Mouse (Mus musculus): ENCODE results near the gene Zfp93. TPM values are rescaled to one million over a fixed set of nuclear protein-coding genes. Genes with fewer than 3 reads are reported as not detected.

Gene Zfp93
- polyA plus RNA-seq (2016; fragmentation: Nextera tagmentation; extraction: Ambion mirVana) = 10.0 and 12.0 TPM in 2 replicates

DNA sequence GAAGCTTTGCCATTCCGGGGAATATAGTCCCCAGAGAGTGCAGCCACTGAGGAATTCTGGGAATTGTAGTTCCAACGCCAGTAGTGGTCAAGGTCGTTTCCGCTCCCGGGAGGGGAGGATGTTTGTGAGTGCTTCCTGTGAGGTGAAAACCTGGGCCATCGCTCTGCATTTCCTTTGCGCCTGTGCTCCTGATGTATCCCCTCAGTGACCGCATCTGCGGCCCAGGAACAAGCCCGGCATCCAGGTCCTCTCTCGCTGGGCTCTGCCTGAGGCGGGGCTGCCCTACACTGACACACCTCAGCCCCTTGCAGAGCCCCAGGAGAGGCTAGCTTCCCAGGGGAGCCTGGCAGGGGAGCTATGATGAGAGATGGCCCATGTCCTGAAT, at the start of gene Zfp93:
Zfp93 (plus strand) TSS at position 133 of the 385 bp plus-strand sequence.
- WGBS = 1% methylated on average over 12 of the region's 12 CpGs
- peak within 1 kb of the TSS; percentile 75 for H3K9ac ChIP-seq (replicated peaks)
- no peaks in the 10 kb centered on the region for H3K27me3 ChIP-seq
- H3K4me3 ChIP-seq (replicated peaks) = peak within 1 kb of the TSS; percentile 64
- peak within 1 kb of the TSS; percentile 80; the same call in 1 of the 2 replicates for H3K27ac ChIP-seq
- 0 out of 2 replicates have a peak, but pooled peaks cover 4% of the 10 kb centered on the region for H3K4me1 ChIP-seq (replicated peaks)
- peaks cover 18% of the 10 kb centered on the region for H3K36me3 ChIP-seq
- ATAC-seq (ENCODE audit: insufficient number of reproducible peaks, insufficient read depth, low FRiP score, low TSS enrichment, low read depth) = peak; percentile 87
- H3K4me2 ChIP-seq = peak within 1 kb of the TSS; percentile 80
- H3K9me3 ChIP-seq = no peaks in the 10 kb centered on the region

GRCm38 (mm10) chr7:24237040-24237791, 33.0 kb upstream of the Zfp93 start, which contains the start of gene Zfp109:
Zfp109 (minus strand) TSS chr7:24237560.
- peak within 1 kb of the TSS; percentile 72 for H3K9ac ChIP-seq (replicated peaks)
- no peaks in the 10 kb centered on the region for H3K9me3 ChIP-seq
- H3K4me3 ChIP-seq (replicated peaks) = peak within 1 kb of the TSS; percentile 75
- 6% methylated on average over 28 of the region's 28 CpGs for WGBS
- peak; percentile 78 for ATAC-seq (ENCODE audit: insufficient number of reproducible peaks, insufficient read depth, low FRiP score, low TSS enrichment, low read depth)
- H3K4me2 ChIP-seq = peak within 1 kb of the TSS; percentile 66
- H3K4me1 ChIP-seq (replicated peaks) = 0 out of 2 replicates have a peak, but pooled peaks cover 6% of the 10 kb centered on the region
- no peak within 1 kb of the TSS for H3K27ac ChIP-seq
- H3K36me3 ChIP-seq = peaks cover 16% of the 10 kb centered on the region; the same call in 1 of the 2 replicates
- no peaks in the 10 kb centered on the region for H3K27me3 ChIP-seq

- H3K27ac ChIP-seq = no peak overlapping the region
- no peaks in the 10 kb centered on the region for H3K27me3 ChIP-seq
- H3K4me3 ChIP-seq (replicated peaks) = peak overlapping the region; percentile 56
- H3K9ac ChIP-seq (replicated peaks) = no peak overlapping the region
- H3K4me2 ChIP-seq = peak overlapping the region; percentile 59
- ATAC-seq (ENCODE audit: insufficient number of reproducible peaks, insufficient read depth, low FRiP score, low TSS enrichment, low read depth) = peak; percentile 38; the same call in 1 of the 2 replicates
- no peaks in the 10 kb centered on the region for H3K36me3 ChIP-seq
- 62% methylated on average over 9 of the region's 9 CpGs for WGBS
- no peaks in the 10 kb centered on the region for H3K9me3 ChIP-seq
- peaks cover 5% of the 10 kb centered on the region for H3K4me1 ChIP-seq (replicated peaks)
These were observed 16.2 kb upstream of the Zfp93 start for GRCm38 (mm10) chr7:24253779-24254615.

DNA sequence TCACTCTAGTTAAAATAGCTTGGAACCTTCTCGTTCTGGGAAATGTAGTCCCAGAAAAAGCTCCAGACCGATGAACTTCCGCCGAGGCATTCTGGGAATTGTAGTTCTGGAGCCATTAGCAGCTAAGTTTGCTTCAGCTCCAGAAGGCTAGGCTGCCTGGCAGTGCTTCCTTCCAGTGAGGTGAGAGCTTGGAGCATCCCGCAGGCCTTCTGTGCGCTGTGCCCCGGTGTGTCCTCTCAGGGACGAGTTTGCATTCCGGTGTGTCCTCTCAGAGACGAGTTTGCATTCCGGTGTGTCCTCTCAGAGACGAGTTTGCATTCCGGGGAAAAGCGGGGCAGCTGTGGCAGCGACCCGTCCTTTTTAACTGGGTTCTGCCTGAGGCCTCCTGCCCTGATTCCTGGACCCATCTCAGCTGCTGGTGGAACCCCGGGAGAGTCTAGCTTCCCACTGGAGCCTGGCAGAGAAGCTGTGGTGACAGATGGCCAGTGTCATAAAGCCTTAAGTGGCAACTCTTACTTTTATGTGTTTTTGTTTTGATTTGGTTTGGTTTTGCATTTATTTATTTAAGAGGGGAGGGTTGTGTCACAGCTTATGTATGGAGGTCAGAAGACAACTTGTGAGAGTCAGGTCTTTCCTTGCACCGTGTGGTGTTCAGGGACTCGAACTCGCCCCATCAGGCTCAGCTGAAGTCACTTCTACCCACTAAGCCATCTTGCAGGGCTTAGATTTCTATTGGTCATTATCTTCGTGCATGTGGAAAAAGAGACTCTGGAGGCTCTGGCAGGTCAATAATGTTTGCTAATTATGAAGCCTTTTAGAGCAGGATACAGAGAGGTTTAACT, 15.4 kb upstream of the Zfp93 start, which contains the start of gene Zfp108:
Zfp108 (plus strand) TSS at position 162 of the 842 bp plus-strand sequence.
- ATAC-seq (ENCODE audit: insufficient number of reproducible peaks, insufficient read depth, low FRiP score, low TSS enrichment, low read depth) = peak; percentile 82
- Histone ChIP-seq H3K36me3 (peaks cover 7% of the 10 kb centered on the region), H3K4me3 (replicated peaks) (peak within 1 kb of the TSS; percentile 56), H3K9ac (replicated peaks) (peak within 1 kb of the TSS; percentile 65), H3K27ac (no peak within 1 kb of the TSS), H3K27me3 (no peaks in the 10 kb centered on the region), H3K4me2 (peak within 1 kb of the TSS; percentile 59), H3K4me1 (replicated peaks) (peaks cover 5% of the 10 kb centered on the region), H3K9me3 (no peaks in the 10 kb centered on the region)
- 21% methylated on average over 21 of the region's 21 CpGs for WGBS

DNA sequence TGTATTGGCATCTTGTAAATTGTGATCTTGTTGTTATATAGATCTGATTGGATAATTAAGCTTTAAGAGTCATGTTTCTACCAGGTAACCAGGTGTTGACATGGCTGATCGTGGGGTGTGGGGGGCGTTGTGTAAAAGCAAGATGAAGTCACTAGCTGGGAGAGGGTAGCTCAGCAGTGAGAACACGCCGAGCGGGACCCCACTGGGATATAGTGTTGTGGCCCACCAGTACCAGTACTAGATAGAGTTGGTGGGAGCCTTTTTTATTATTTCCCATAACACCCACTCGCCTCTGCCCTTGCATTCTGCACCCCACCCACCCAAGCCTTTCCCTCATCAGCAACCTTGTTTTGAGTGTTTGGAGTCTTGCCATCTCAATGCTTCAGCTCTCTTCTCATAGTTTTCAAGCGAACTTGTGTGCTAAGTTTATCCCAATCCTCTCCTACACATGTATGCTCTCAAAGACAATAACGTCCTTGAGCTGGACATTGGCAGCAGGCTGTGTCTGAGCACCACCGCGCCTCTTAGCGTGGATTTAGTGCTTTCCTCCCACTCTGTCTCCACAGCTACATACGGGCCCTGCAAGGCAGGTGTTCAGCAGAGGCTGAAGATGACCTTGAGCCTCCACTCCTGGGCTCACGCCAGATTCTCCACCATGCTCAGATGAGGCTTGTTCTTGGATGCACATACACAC, 10.8 kb upstream of the Zfp93 start:
- ATAC-seq (ENCODE audit: insufficient number of reproducible peaks, insufficient read depth, low FRiP score, low TSS enrichment, low read depth) = no peak
- 90% methylated on average over 13 of the region's 13 CpGs for WGBS
- H3K4me1 ChIP-seq (replicated peaks) = peaks cover 5% of the 10 kb centered on the region; the same call in 1 of the 2 replicates
- H3K27me3 ChIP-seq = no peaks in the 10 kb centered on the region
- no peak overlapping the region for H3K4me3 ChIP-seq (replicated peaks)
- H3K36me3 ChIP-seq = peaks cover 29% of the 10 kb centered on the region
- H3K9me3 ChIP-seq = no peaks in the 10 kb centered on the region
- no peak overlapping the region for H3K9ac ChIP-seq (replicated peaks)
- no peak overlapping the region for H3K4me2 ChIP-seq
- H3K27ac ChIP-seq = no peak overlapping the region

DNA sequence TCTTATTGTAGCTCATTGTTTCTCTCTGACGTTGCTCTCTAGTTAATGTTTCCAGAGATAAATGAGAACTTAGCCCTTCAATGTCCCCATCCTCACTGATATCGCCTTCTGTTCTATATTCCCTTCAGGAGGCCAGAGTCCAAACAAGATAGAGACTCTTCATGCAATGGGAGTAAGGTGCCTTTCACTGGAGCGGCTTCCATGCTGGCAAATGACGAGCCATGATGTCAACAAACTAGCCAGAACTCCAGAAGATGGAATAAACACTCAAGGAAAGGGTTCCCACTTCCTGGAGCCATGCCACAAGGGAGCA, 10.3 kb upstream of the Zfp93 start:
- Histone ChIP-seq H3K9ac (replicated peaks) (no peak overlapping the region), H3K27ac (no peak overlapping the region), H3K9me3 (no peaks in the 10 kb centered on the region), H3K4me1 (replicated peaks) (peaks cover 5% of the 10 kb centered on the region; the same call in 1 of the 2 replicates), H3K36me3 (peaks cover 29% of the 10 kb centered on the region), H3K4me2 (no peak overlapping the region), H3K27me3 (no peaks in the 10 kb centered on the region), H3K4me3 (replicated peaks) (no peak overlapping the region)
- WGBS = 91% methylated on average over 4 of the region's 4 CpGs
- no peak for ATAC-seq (ENCODE audit: insufficient number of reproducible peaks, insufficient read depth, low FRiP score, low TSS enrichment, low read depth)

GRCm38 (mm10) chr7:24268176-24269155, 1.8 kb upstream of the Zfp93 start:
- Histone ChIP-seq H3K9me3 (no peaks in the 10 kb centered on the region), H3K27ac (no peak overlapping the region), H3K27me3 (no peaks in the 10 kb centered on the region), H3K36me3 (peaks cover 1% of the 10 kb centered on the region), H3K4me1 (replicated peaks) (0 out of 2 replicates have a peak, but pooled peaks cover 4% of the 10 kb centered on the region), H3K4me2 (no peak overlapping the region), H3K4me3 (replicated peaks) (no peak overlapping the region), H3K9ac (replicated peaks) (no peak overlapping the region)
- ATAC-seq (ENCODE audit: insufficient number of reproducible peaks, insufficient read depth, low FRiP score, low TSS enrichment, low read depth) = no peak
- WGBS = 76% methylated on average over 24 of the region's 24 CpGs

GRCm38 (mm10) chr7:24269256-24269655, 964 bp upstream of the Zfp93 start:
- Histone ChIP-seq H3K9ac (replicated peaks) (no peak overlapping the region), H3K36me3 (peaks cover 8% of the 10 kb centered on the region), H3K27ac (no peak overlapping the region), H3K9me3 (no peaks in the 10 kb centered on the region), H3K27me3 (no peaks in the 10 kb centered on the region), H3K4me1 (replicated peaks) (0 out of 2 replicates have a peak, but pooled peaks cover 4% of the 10 kb centered on the region), H3K4me3 (replicated peaks) (no peak overlapping the region), H3K4me2 (no peak overlapping the region; the same call in 1 of the 2 replicates)
- WGBS = 84% methylated on average over 3 of the region's 3 CpGs
- no peak for ATAC-seq (ENCODE audit: insufficient number of reproducible peaks, insufficient read depth, low FRiP score, low TSS enrichment, low read depth)

- H3K4me2 ChIP-seq = peak overlapping the region; percentile 80
- no peaks in the 10 kb centered on the region for H3K27me3 ChIP-seq
- H3K4me1 ChIP-seq (replicated peaks) = 0 out of 2 replicates have a peak, but pooled peaks cover 4% of the 10 kb centered on the region
- peak; percentile 58; the same call in 1 of the 2 replicates for ATAC-seq (ENCODE audit: insufficient number of reproducible peaks, insufficient read depth, low FRiP score, low TSS enrichment, low read depth)
- H3K9ac ChIP-seq (replicated peaks) = peak overlapping the region; percentile 75
- H3K27ac ChIP-seq = 0 out of 2 replicates have a peak overlapping the region, but pooled peaks have one; percentile 80
- peaks cover 13% of the 10 kb centered on the region for H3K36me3 ChIP-seq
- no peaks in the 10 kb centered on the region for H3K9me3 ChIP-seq
- peak overlapping the region; percentile 64 for H3K4me3 ChIP-seq (replicated peaks)
- 38% methylated on average over 7 of the region's 7 CpGs for WGBS
These were observed 443 bp upstream of the Zfp93 start for GRCm38 (mm10) chr7:24269667-24270287.
